Mouse (Mus musculus): ENCODE measurements around the gene Rab1a.

DNA sequence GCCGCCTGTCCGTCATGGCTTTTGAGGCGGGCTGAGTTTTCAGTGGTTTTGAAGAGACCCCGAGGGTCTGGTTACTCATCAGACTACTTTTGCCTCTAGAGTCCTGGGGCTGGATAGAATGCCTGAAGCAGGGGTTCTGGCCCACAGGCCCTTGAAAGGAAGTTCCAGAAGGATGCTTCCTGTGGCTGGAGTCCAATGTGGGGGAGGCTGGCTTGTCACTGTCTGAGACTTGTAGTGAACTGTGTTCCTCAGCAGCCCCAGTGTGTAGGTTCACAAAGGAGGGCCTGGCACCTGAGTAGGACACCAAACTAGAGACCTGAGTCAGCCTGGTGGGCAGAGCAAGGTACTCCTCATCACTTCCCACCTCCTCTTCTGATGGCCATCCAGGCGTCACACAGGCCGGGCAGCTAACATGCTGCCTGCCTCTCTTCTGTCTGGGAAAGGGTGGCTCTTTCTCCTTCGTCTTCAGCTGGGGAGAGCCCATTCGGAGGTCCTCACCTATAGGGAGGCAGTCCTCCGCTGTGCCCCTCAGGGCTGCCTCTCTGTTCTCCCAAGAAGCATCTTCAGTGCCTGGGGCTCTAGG lies 38.1 kb downstream of the Rab1a start:
- TF ChIP-seq CTCF (IDR thresholded peaks at IDR 0.05; ENCODE audit: insufficient read depth, low read length) = no peak
- TF ChIP-seq POLR2A (IDR thresholded peaks at IDR 0.05; ENCODE audit: borderline replicate concordance, extremely low read depth, low read depth, low read length) = no peak
